Mouse (Mus musculus) spleen, postnatal 4 days (tissue): ENCODE data around the gene Cntd1.

Source experiments
- DNase-seq, 2 experiments: peaks; one replicate each; pipeline ENCODE4 v3.0.0; 2022; ENCODE audit warnings: low spot score in 2 of 2

The Cntd1 gene

GRCm38 (mm10) chr11:101253613-101254389 is 25.0 kb upstream of the Cntd1 start, which contains the start of gene Vps25:
Gene Vps25 (plus strand): TSS chr11:101253707.
- DNase-seq: peak; percentile 85 to 92

GRCm38 (mm10) chr11:101255826-101256775 is 22.7 kb upstream of the Cntd1 start:
- DNase-seq: no peak

DNA sequence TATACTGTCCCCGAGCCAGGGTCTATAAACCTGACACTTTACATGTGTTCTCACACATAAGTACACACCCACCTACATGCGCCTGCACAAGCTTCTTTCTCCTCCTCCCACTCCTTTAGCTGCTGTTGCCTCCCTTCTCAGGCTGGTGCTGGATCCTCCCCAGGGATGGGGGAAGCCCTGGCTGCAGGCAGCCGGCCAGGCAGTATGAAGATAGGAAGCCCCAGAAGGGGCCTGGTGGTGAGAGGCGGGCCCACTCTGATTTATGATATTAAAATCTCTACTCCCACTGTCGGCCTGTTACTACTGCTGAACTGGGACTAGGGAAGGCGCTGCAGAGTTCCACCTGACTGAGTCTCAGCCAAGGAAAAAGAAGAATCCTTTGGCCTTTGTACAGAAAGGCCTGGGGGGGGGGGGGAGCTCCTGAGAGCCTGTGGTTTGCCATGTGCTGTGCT is 19.5 kb upstream of the Cntd1 start:
- peak in 1 of 2 experiments; percentile 64 for DNase-seq

DNA sequence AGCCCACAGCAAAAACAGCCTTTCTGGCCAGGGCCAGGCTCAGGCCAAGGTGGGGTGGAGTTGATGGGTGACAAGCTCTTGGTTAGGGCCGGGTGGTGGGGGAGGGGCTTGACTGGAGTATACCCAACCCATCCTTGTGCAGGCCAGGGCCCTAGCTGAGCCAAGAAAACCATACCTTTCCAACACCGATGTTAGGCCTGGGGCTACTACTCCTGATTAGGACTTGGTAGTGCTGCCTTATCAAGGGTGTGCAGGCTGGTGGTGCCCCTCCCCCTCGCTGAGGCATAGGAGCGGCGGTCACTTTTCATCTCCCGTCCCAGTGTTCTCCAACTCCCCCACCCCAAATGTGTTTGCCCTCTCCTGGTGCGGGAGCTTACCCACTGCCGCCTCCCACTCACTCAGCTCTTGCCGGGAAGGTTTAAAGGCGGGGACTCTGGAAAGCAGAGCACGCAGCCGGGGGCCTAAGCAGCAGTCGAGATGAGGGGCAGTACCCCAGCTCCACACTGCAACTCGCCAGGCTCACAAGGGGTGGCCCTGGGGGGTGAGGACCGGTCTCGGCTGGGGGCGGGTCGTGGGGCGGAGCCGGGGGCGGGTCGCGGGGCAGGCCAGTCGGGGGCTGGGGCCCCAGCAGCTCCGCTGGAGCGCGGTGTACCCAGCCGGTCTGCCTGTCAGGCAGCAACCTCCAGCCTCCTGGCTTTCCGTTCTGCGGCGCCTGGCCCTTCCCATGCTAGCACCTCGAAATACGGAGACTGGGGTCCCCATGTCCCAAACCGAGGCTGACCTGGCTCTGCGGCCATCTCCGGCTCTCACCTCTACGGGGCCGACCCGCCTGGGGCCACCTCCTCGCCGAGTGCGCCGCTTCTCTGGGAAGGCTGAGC is 18.6 kb upstream of the Cntd1 start, which contains the start of gene Wnk4:
Wnk4 (plus strand) TSS at position 620 of the 878 bp plus-strand sequence.
- DNase-seq: peak; percentile 76 to 84

- no peak for DNase-seq
Observed at GRCm38 (mm10) chr11:101260826-101261380, 17.9 kb upstream of the Cntd1 start.

DNA sequence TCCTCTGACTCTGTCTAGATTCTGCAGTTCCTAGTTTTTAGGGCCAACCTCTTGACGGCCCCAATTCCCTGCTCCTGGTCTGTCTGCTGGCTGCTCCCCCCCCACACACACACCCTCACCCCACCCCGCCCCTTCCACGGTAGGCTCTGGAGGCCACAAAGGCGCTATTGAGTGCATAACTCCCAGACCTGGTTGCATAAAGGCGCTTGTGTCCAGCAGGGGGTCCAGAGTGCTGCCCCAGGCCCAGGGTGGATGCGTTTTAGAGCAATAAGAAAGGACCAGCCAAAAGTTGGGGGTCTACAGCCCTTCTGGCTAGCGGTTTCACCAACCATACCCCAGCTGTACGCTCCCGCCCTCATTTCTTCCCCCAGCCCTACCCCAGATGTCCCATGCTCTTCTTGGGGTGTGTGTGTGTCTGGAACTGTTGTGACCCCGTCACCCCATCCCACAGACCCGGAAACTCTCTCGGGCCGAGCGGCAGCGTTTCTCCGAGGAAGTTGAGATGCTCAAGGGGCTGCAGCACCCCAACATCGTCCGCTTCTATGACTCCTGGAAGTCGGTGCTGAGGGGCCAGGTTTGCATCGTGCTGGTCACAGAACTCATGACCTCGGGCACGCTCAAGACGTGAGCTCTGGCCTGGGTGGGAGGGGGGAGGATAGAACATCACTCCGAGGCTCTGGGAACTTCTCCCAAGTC is 16.4 kb upstream of the Cntd1 start:
- DNase-seq: peak in 1 of 2 experiments; percentile 66

GRCm38 (mm10) chr11:101263138-101263988 is 15.4 kb upstream of the Cntd1 start:
- no peak for DNase-seq

DNA sequence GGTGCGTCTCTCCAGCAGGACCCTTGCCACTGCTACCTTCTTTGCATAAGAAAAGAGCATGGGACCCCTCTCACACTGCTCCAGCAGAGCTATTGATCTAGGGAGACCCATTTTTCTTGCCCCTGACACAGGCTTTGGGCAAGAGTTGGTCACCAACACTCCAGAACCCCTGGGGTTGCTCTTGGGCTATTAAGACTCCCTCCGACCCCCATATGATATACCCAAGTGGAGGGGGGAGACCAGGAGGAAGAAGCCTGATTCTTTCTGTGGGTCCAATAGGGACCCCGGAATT is 14.9 kb upstream of the Cntd1 start:
- DNase-seq: no peak

- DNase-seq: peak in 1 of 2 experiments; percentile 62
Observed at GRCm38 (mm10) chr11:101264954-101265471, 13.8 kb upstream of the Cntd1 start.

DNA sequence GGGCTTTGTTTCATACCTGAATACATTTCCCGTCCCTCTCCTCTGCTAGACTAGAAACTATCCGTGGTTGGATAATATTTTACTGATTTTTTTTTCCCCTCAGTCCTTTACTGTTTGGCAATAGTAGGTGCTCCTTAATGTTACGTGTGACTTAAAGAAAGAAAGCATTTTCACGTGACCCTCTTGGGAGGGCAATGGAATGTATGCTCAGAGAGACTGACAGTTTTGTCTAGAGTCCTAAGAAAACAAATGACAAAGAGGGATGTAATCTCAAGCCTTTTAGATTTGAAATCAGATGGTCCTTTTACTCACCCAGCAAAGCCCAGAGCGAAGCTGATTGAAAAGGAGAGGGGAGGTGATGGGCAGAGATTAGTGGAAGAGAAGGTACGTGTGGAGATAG is 12.9 kb upstream of the Cntd1 start:
- no peak for DNase-seq

DNA sequence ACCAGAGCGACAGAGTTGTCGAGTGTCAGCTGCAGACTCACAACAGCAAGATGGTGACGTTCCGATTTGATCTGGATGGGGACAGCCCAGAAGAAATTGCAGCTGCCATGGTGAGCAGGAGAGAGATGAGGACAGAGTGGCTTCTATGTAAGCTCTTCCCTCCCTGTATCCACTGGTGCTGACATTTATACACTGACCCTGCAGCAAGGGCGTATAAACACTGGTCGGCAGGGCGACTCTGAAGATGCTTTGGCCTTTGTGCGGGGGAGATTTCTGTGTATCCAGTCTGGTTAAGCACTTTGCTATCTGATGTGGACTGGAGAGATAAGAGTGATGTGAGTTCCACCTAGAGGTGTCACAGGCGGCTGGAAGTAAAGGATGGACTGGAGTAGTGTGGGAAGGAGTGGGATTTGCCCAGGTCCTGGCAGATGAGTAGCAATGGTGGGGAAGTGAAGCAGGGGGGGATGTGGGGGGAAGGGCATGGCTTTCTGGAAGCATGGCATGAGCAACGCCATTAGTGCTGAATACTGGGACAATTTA is 9.2 kb upstream of the Cntd1 start:
- no peak for DNase-seq

DNA sequence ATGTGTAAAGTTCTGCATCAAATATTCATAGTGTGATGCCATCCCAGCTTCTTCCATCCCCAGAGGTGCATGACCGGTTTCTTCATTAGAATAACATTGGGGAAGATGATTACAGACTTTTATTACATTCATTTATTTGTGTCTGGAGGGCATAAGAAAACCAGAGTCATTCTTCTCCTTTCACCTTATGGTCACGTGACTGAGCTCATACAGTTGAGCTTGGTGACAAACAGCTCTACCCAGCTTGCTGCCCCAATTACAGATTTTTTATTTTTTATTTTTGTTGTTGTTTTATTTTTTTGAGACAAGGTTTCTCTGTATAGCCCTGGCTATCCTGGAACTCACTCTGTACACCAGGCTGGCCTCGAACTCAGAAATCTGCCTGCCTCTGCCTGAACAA is 6.4 kb upstream of the Cntd1 start:
- no peak for DNase-seq

GRCm38 (mm10) chr11:101275309-101275708 is 3.5 kb upstream of the Cntd1 start:
- DNase-seq: peak in 1 of 2 experiments; percentile 56

DNA sequence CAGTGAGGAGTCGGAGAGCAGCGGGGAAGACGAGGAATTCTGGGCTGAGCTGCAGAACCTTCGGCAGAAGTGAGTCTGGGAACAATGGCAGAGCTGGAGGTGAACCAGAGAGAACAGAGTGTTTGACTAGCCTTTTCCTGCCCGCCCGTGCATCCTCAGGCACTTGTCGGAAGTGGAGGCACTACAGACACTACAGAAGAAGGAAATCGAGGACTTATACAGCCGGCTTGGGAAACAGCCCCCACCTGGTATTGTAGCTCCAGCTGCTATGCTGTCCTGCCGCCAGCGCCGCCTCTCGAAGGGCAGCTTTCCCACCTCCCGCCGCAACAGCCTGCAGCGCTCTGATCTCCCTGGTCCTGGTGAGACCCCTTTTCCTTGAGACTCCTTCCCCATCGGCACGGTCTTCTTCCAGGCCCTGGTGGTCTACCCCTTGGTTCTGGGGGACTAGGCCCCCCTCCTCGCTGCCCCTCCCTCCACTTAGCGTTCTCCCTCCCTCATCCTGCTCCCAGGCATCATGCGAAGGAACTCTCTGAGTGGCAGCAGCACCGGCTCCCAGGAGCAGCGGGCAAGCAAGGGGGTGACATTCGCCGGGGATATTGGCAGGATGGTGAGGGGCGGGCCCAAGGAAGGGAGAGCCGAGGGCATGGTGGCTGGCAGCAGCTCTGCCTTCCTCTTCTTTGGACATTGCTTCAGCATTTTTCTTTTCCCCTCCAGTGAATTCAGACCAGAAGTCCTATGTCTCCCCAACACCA is 2.3 kb upstream of the Cntd1 start:
- peak in 1 of 2 experiments; percentile 64 for DNase-seq

DNA sequence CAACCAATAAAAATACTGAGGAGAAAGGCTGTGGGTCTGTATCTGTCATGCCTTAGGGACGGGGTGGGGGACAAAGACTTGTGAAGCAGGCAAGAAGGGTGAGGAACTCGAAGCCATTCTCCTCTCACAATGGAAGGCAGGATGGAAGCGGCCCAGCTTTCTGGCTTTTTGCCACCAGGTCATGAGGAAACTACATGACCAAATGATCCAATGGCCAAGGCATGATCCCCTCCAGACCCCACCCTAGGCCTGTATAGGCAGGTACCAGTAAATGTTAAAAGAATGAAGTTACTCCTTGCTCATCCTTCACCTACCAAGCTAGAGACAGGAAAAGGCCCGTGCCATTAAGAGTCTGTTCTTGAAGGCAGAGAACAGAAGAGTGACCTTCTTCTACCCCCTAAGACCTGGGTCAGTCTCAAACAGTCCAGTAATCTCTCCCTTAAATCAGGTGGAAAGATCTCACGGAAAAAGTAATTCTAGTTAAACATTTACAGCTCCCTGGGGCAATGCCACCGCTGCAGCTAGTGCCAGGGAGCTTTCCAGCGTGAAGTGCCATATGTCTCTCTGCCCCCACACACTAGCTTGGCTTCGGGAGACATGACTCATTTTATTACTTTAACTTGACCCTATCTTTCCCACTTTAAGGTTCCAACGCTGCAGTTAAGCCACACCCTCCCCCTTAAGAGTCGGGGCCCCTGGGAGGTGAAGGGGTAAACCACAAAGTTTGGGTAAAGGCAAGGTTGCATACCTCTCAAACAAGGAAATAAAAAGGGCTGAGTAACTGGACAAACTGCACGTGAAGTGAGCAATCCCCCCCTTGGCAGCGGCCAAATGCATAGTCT is 1.2 kb upstream of the Cntd1 start:
- peak in 1 of 2 experiments; percentile 61 for DNase-seq

- peak in 1 of 2 experiments; percentile 66 for DNase-seq
Observed at GRCm38 (mm10) chr11:101279193-101279569, 369 bp downstream of the Cntd1 start.

DNA sequence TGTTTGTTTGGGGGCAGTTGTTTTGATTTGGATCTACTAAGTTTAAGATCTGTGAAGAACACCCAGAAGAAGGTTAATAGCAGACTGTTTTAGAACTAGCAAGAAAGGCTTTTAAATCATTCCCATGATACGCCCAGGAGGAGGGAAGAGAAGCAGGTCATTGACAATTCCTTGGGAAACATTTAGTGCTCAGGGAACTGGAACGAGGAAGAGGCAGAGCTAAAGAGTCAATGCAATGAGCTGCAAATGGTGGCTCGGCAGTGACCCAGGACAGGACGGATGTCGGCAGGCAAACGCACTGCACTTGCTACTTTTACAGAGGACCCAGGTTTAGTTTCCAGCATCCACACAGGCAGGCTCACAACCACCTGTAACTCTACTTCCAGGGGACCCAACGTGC is 2.0 kb downstream of the Cntd1 start:
- no peak for DNase-seq
